Mouse (Mus musculus) left cerebral cortex, adult 8-10 months (tissue): ENCODE data around the gene Birc2. TPM values are rescaled to one million over a fixed set of nuclear protein-coding genes. Genes with fewer than 3 reads are reported as not detected.
A peak's percentile ranks its signal among the peaks of the same experiment; 100 is the strongest.

Experiments used
- DNase-seq, 2 experiments: peaks; one replicate each; pipeline ENCODE4 v3.0.0; 2022; ENCODE audit warnings: low spot score in 2 of 2
- total RNA-seq, 4 experiments: library from RNA; stranded (reverse); gene quantifications; 2 replicates each; pipeline ENCODE4 v1.2.4; 2022

The Birc2 gene
- total RNA-seq, 4 experiments from 2014 or later: 31.2 to 35.3 (median 35.1) TPM

DNA sequence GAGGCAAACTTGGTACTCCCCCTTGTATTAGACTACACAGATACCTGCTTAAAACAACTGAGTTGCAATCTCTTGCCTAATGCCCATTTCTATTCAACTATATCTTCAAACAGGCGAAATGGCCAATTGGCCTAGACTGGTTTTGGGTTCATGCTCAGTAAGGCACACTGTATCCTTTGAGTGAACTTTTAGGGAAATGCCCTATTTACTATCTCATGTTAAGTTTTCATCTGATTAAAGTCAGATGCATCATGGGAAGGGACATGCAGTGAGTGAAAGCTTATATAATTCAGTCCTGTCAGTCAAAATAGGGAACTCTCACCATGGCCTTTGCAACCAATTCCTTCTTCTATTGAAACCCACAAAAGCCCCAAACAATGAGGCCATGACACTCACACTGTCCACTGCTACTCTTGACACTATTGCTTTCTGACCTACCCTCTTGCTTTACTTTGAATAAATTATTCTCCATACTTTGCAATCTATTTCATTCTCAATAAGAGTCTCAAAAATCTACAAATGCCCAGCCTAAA is 9.9 kb upstream of the Birc2 start:
- no peak for DNase-seq

DNA sequence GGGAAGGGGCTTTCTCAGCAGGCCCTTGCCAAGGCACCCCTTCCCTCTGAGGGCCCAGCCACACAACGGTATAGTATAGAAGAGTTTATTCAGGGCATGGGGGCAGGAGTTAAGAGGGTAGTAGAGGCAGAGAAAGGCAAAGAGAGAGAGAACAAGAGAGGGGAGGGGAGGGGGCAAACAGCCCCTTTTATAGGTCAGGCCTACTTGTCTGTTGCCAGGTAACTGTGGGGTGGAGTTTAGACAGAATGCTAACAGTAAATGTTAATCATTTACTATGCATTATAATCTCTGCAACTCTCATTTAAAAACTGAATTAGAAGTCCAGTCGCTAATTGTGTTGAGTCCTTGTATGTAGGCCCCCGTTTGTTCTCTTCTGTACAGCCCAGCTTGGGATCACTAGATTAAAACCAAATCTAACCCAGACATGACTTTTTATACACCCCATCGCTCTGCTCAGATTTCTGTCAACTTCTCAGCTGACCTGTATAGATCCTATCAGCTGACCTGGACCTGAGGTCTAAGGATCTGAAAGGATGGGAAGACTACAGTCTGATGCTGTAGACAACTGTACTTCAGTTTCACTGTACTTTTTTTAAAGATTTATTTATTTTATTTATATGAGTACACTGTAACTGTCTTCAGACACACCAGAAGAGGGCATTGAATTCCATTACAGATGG is 8.5 kb upstream of the Birc2 start:
- DNase-seq: no peak

DNA sequence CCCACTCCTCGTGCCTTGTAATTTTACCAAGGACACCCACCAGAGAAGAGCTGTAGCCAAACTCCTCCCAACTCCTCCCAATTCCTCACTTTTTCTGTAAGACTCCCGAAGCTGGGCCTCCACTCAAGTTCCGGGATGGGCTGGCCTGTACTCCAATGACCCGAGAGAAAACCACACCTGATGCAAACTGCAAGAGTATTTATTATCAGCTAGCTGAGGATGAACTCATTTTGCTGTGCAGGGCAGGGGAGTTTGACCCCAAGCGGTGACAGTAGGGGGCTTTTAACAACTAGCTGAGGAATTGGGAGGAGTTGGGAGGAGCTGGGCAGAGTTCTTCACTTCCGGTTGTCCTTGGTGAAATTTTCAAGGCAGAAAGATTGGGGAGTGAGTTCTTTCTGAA is 4.4 kb upstream of the Birc2 start:
- no peak for DNase-seq

DNA sequence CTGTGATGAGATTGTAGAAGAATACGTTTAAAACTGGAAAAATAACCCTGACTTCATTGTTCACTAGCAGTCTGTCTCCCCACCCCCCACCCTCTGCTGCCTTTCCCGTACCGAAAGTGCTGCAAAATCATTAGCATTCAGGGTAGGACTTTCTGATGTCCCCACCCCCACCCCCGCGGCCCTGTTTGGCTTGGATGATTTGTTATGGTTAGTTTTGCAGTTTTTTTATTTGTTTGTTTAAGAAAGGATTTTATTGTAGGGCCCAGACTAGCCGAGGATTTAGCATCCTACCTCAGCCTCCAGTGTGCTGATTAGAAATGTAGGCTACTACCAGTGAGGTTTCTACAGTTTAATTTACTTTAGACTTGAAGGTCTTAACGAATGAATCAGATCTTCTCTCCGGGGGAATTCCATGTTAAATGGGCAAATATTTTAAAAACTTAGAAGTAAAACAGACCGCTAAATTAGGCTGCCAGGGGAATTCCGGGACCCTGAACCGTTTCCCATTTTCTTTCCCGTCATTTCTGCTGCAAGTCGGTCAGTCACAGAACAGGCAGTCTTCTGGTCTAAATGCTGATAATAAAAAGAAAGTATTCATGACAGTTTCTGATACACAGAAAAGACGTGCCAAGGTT is 1.1 kb upstream of the Birc2 start:
- no peak for DNase-seq

DNA sequence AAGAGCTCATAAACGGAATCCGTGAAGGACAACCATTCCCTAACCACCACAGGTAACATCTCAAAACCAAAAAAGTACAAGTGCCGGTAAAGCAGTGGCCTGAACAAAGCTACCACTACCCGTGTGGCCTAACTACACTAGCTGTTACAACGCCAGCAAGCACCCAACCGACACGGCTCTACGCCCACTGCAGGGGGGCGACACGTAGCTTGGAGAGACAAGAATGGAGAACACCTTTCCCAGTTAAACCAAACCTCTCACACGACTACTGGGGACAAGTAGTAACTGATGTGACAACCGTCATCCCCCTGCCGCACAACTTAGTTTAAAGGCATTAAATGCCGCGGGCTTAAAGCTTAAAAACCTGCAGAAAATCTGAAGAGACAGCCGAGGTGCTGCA is 533 bp downstream of the Birc2 start:
- peak in 1 of 2 experiments; percentile 33 for DNase-seq

DNA sequence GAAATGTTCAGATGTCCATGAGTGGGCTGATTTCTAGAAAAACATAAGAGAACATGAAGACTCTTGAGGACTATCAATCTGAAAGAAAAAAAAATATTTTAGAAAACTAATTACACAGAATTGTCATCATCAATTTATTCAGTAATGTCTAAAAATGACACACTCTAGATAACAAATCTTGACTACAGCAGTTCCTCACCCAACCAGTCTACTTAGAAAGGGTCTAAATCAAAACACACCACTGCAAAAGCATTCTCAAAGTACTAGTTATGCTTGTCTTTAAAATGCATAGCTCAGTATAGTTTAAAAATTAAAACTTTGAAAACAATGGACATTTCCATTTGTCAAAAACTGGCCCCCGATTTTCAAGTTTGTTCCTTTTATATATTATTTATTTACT is 1.6 kb downstream of the Birc2 start:
- no peak for DNase-seq

DNA sequence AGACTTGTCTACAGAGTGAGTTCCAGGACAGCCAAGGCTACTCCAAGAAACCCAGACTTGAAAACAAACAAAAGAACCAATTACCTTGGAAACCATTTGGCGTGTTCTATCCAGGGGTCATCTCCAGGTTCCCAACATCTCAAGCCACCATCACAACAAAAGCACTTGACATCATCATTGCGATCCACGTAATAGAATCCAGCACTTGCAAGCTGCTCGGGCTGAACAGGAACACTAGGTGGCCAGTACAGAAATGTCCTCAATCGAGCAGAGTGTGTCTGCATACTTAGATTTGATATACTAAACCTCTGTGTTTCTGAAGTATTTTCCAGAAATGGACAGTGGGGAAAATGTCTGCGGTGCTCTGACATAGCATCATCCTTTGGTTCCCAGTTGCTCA is 3.4 kb downstream of the Birc2 start:
- DNase-seq: no peak

DNA sequence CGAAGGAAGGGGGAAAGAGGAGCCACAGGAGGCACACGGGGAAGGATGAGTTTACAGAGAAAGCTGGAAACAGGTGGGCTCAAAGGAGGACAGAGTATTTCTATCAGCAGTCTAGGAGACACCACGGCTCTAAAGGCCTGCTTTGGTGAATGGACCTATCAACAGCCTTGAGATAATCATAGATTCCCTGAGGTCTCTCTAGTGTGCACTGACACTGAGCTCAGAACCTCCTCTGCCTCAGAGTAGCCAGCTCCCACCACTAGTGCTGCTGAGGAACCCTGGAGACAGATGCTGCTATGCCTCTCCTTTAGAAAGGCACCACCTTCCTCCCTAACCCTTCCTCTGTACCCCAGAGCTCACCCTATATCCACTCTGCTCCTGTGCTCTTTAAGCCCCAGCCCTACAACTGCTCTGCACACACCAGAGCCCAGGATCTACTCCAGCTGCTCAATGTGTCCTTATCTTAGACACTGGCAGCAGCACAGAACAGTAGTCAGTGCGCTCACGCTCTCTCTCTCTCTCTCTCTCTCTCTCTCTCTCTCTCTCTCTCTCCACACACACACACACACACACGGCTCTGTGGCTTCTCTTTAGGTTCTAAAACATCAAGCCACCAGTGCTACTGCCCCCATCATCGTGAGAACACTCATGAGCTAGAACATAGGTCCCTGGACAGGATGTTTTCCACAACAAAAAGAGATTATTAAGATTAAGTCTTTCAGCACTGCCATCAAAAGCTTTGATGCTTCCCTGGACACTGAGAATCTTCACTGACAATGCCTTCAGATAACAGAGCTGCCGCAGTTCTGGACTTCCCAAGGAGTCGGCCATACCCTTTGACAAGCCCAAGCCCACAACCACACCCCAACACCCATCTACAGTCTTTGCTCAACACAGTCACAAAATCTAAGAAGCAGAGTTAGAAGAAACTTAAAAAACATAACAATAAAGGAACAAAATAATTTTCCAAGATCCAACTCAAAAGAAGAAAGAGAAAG is 7.0 kb downstream of the Birc2 start:
- DNase-seq: no peak

DNA sequence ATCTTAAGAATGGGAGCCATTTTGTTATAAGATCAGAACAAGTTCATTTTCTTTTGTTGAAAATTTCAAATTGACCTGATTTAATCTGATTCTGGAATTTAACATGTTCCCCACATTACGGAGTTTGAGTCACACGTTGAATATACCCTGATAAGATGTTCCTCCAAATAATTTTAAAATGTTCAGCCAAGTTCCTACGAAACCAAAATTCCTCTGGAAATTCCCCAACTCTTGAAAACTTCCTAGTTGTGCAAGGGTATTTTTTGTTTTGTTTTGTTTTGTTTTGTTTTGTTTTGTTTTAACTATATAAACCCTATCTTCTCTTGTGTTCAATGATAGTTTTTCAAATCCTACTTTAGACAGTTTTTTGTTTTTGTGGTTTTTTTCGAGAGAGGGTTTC is 8.2 kb downstream of the Birc2 start:
- no peak for DNase-seq

DNA sequence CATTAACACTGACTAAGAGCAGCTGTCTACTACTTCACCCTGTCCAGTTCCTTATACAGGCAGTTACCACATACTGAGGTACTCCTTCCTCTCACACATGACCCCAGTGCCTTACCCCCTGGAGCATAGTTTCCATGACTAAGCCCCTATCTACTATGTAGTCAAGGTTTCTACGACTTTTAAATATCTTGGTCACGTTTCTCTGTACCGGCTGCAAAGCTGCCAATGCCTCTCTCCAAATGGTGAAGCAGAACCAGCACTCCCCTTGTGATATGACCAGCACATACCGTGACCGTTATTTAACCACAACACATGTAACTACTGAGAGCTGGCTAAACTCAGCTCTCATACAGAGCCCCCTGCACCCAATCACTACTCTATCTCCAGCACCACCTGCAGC is 11.9 kb downstream of the Birc2 start:
- no peak for DNase-seq

DNA sequence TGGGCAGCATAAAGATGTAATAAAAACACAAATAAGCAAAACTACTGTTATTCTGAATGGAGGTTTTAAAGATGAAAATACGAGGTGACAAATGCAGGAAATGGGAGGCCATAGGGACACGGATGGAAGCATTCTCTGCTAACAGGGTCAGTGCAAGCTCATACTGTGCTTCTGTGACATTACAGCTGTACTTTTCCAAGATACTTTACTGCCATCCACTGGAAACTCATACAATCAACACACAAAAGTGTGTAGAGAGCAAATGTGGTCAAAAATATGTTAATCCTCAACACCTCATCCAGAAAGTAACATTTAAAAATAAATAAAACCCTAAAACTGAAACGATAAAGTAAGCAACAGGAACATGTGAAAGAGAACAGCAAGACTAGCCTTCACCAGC is 14.1 kb downstream of the Birc2 start:
- DNase-seq: no peak

DNA sequence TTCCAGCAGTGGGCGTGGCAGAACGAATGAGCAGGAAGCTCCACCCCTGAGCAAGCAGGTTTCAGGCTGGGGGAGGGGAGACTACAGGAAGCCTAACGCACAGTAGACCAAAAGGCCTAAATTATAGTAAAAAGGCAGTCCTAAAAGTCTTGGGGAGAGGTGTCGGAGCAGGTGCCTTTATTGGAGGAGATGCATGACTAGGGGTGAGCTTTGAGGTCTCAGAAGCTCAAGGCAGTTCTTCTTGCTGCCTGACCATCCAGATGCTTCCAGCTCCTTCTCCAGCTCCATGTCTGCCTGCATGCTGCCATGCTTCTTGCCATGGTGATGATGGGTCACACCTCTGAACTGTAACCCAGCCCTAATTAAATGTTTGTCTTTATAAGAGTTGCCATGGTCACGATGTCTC is 31.8 kb downstream of the Birc2 start:
- no peak for DNase-seq

DNA sequence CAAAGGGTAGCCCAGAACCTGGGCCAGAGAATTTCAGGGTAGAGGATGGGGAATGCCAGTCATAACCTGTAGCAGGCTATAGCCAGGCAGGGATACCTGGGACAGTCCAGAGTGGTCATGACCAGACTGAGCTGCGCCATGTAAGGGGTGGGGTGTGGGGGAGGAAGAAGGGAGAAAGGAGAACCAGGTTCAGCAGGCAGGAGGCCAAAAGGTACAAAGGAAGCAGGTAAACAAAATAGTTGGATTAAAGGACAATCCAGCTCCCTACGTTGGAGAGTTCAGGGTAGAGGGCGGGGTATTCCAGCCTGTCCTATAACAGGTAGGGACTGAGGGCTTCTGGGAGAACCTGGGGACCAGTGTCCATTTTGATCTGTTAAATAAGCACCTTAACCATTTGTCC is 38.3 kb downstream of the Birc2 start:
- DNase-seq: no peak

DNA sequence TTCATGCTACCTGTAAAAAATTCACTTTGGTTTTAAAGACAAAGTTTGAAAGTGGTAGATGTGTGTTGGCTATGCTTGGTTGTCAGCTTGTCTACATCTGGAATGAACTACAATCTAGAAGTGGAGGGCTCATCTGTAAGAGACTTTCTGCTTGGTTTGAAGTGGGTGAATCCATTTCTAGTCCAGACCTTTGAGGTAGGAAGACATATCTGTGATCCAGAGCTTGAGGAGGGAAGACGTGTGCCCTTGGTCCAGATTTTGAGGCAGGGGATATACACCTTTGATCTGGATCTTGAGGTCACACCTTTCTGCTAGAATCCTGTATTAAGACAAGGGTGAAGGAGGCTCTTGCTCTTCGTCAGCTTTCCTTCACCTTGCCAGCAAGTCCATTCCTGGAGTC is 39.3 kb downstream of the Birc2 start:
- DNase-seq: no peak

DNA sequence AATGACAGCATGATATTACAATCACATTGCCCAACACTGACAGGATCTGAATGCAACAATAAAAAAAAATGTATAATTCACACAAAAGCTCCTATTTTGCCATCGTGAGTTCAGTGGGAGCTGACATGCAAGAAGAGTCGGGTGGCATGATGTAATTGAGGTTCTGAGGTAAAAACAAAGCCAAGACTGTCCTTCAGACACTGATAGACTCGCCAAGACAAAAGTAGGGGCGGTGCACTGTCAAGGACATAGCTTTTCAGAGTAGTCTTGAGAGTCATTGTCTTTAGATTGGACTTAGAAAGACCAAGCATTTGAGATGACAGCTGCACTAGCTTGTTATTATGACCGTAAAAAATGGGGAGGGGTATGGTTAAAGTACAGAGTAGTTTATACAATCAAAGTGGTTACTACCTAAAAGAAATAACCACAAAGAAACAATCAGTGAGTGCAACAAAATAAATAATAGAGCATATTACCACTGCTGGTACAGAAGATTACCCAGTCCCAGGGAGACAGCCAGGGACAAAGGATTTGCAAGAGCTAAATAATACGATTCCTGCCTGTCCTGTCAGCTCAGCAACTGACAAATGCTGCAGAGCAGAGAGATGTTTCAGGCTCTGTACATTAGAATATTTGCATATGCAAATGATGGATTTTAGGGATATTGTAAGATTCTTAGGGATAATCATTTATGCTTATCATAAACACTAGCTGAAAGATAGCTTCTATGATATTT is 40.6 kb downstream of the Birc2 start:
- no peak for DNase-seq

DNA sequence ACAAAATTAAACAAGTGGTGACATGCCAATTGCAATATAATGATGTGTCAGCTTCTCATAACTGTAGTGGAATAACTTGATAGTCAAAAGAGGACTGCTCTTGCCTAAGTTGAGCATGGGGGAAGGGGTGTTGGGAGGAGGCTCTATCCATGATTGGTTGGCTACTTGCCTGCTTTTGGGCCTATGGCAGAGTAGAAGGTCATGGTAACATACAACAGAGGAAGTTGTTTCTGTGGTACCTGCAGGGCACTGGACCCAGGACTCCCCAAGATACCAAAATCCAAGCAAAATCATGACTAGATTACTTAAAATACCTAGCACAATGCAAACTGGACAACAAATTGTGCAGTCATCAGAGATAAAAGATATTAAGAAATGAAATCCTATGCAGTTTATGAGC is 41.3 kb downstream of the Birc2 start:
- DNase-seq: no peak

DNA sequence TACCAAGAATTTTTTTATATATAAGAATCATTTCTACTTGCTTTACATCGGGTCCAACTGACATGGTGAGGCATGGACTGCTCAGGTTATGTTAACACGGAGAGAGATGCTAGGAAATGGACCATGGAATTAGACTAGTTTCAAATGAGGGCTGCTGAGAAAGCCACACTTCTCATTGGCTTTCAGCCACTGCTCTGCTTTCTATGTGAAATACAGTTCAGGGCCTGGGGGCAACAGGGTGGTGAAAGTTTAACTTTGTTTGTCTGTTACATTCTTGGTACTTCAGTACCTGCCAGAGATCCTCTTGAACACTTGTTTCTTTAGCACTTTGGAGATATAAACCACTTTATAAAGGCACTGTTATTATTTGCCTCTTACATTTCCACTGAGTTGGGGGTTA is 43.3 kb downstream of the Birc2 start:
- DNase-seq: no peak

DNA sequence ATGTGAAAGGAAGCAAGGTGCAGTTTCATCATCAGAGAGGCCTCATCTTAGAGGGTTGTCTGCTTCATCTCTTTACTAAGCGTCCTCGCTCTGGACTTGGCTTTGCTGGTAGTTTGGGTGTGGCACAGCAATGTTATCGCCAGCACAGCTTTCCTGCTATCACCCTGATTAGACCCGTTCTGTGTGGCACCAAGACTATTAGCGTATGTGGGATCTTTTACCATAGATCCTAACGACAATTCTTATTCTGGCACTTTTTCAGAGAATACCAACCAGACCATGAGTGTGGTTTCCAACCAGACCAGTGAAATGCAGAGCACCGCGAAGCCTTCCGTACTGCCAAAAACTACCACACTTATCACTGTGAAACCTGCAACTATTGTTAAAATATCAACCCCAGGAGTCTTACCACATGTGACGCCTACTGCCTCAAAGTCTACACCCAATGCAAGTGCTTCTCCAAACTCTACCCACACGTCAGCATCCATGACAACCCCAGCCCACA is 46.2 kb downstream of the Birc2 start:
- DNase-seq: no peak

DNA sequence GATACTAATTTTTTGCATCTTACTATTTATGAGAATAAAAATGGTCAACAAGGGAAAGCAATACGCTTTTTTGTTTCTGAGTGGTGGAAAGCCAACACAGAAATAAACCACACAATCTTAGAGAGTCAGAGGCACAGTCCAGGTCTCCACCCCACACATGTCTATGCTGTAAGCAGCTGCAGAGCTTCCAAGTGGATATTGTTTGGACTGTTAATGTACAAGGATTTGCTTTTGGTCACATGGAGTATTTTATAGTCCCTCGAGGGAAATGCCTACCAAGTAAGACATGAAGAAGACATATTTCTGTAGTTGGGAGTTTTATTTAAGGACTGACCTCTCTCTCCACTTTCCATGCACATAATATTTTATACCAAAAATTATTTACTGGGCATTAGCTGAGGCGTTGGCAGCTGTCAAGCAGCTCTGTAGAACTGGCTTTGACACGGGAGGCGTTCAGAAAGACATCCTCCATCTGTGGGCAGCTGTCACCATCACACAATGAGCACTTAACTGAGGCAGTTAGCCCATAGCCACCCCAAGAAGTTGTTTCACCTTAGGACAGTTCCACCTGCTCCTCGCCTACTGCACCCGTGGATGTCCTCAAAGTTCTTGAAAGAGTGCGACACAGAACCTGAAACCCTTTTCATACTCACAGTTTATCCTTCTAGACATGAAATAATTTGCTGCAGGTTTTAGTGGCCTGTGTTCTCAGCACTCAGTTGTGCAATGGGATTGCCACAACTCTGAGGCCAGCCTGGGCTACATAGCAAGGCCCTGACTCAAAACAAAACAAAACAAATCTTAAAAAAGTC is 46.9 kb downstream of the Birc2 start:
- no peak for DNase-seq

DNA sequence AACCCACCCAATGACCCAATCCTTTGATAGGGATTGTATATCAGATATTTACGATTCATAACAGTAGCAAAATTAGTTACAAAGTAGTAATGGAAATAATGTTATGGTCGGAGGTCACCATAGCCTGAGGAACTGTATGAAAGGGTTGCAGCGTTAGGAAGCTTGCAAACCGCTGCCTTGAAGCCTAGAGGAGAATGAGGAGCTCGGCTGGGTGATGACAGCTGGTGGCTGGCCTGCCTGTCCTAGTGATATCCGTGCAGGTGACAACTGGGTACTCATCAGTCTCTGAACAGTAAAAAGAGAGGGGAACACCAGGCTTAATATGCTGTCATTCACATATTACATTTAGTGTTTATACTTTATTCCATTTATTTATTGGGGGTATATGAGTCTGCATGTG is 48.5 kb downstream of the Birc2 start:
- DNase-seq: no peak
